7 mouse cellular contexts compared by ENCODE assay signal in the genomic region with DNA sequence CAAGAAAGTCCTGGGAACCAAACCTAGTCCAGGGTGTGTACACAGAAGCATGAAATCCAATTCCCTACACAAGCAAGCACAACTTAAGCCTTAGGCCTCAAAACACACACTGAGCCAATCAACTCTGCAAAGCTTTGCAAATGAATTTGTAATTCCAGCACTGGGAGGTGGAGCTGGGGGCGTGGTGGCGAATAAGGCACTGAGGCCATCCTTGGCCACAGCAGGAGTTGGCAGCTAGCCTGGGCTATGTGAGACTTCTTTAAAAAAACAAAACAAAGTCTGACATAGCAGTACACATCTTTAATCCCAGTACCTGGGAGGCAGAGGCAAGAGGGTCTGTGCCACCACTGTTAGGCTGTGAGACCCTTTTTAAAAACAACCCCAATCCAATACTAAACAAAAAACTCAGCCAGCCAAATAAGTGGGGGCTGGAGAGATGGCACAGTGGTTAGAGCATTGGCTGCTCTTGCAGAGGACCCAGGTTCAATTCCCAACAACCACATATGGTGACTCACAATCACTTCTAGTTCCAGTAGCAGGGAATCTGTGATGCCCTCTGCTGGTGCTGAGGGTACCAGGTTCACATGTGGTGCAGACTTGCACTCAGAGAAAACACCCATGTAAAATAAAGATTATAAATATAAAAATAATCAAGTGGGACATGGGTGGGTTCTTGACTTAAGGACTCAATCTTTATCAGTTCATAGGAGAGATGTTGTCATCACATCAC. TPM values are rescaled to one million over a fixed set of nuclear protein-coding genes. Genes with fewer than 3 reads are reported as not detected.
DNase-seq lines count a peak whose midpoint lies in the region; ATAC-seq and TF ChIP-seq lines count a peak whose summit lies in the region.

No protein-coding gene starts in this region.

- H3K36me3 ChIP-seq in intestine, postnatal 0 days (ENCODE audit: control insufficient read depth, insufficient read depth): peaks cover 27% of the 10 kb centered on the region
- H3K36me3 ChIP-seq in intestine, embryonic 15.5 days: 0 out of 2 replicates have a peak, but pooled peaks cover 5% of the 10 kb centered on the region
- peaks cover 15% of the 10 kb centered on the region for H3K36me3 ChIP-seq in heart, embryonic 10.5 days
- peaks cover 8% of the 10 kb centered on the region for H3K36me3 ChIP-seq in thymus, adult 2 months (ENCODE audit: control insufficient read depth, insufficient read depth, low read length)
- H3K36me3 ChIP-seq in forebrain, embryonic 15.5 days: no peaks in the 10 kb centered on the region

- ATAC-seq in intestine, postnatal 0 days: no peak
- no peak for ATAC-seq in intestine, embryonic 15.5 days
- ATAC-seq in forebrain, embryonic 15.5 days (replicated peaks): no peak

- TF ChIP-seq POLR2A in thymus, adult 2 months (IDR thresholded peaks at IDR 0.05; ENCODE audit: control insufficient read depth, extremely low read depth, insufficient read depth, low read length, poor library complexity): no peak

- DNase-seq in 3T3-L1 (ENCODE audit: low read depth, low spot score): peak; percentile 68
- peak; percentile 39 for DNase-seq in Muller cell, postnatal 12 days (ENCODE audit: inconsistent ontology term)
- DNase-seq in heart, embryonic 10.5 days (ENCODE audit: low spot score): no peak
- DNase-seq in thymus, adult 2 months: no peak

- H3K4me2 ChIP-seq in intestine, postnatal 0 days (replicated peaks; ENCODE audit: low read depth): no peak overlapping the region
- no peak overlapping the region for H3K4me2 ChIP-seq in intestine, embryonic 15.5 days (replicated peaks)
- H3K4me2 ChIP-seq in forebrain, embryonic 15.5 days (replicated peaks): no peak overlapping the region

- no peak overlapping the region for H3K27ac ChIP-seq in intestine, postnatal 0 days (ENCODE audit: low read depth, low read length)
- no peak overlapping the region for H3K27ac ChIP-seq in intestine, embryonic 15.5 days
- peak overlapping the region; percentile 67; the same call in 1 of the 2 replicates for H3K27ac ChIP-seq in heart, embryonic 10.5 days
- no peak overlapping the region for H3K27ac ChIP-seq in thymus, adult 2 months (ENCODE audit: control insufficient read depth, insufficient read depth, low read length)
- no peak overlapping the region for H3K27ac ChIP-seq in forebrain, embryonic 15.5 days (replicated peaks)

- no peak overlapping the region for H3K9ac ChIP-seq in intestine, postnatal 0 days (ENCODE audit: low read depth, low read length)
- H3K9ac ChIP-seq in intestine, embryonic 15.5 days: no peak overlapping the region
- no peak overlapping the region for H3K9ac ChIP-seq in forebrain, embryonic 15.5 days (replicated peaks)

- no peaks in the 10 kb centered on the region for H3K9me3 ChIP-seq in intestine, postnatal 0 days (ENCODE audit: control insufficient read depth)
- H3K9me3 ChIP-seq in intestine, embryonic 15.5 days: no peaks in the 10 kb centered on the region
- no peaks in the 10 kb centered on the region for H3K9me3 ChIP-seq in heart, embryonic 10.5 days
- no peaks in the 10 kb centered on the region for H3K9me3 ChIP-seq in forebrain, embryonic 15.5 days

- no peak overlapping the region for H3K4me3 ChIP-seq in intestine, postnatal 0 days (ENCODE audit: low read depth, low read length)
- no peak overlapping the region for H3K4me3 ChIP-seq in intestine, embryonic 15.5 days (replicated peaks)
- H3K4me3 ChIP-seq in heart, embryonic 10.5 days: no peak overlapping the region
- no peak overlapping the region for H3K4me3 ChIP-seq in thymus, adult 2 months (ENCODE audit: control insufficient read depth, insufficient read depth, low read length)
- no peak overlapping the region for H3K4me3 ChIP-seq in forebrain, embryonic 15.5 days

- 94% methylated on average over 2 of the region's 2 CpGs for WGBS in intestine, postnatal 0 days
- WGBS in intestine, embryonic 15.5 days: 90% methylated on average over 2 of the region's 2 CpGs
- WGBS in heart, embryonic 10.5 days: 92% methylated on average over 2 of the region's 2 CpGs
- WGBS in thymus, adult 2 months: 100% methylated on average over 2 of the region's 2 CpGs
- WGBS in forebrain, embryonic 15.5 days: 71% methylated on average over 2 of the region's 2 CpGs

- peak; percentile 47; the same call in 1 of the 2 replicates for TF ChIP-seq CTCF in intestine, postnatal 0 days (IDR thresholded peaks at IDR 0.05; ENCODE audit: low read depth)
- TF ChIP-seq CTCF in thymus, adult 2 months (IDR thresholded peaks at IDR 0.05; ENCODE audit: borderline replicate concordance, control insufficient read depth, extremely low read depth, insufficient read depth, low read length, poor library complexity): no peak

- no peaks in the 10 kb centered on the region for H3K27me3 ChIP-seq in intestine, postnatal 0 days (replicated peaks; ENCODE audit: control insufficient read depth, insufficient read depth, low read length)
- no peaks in the 10 kb centered on the region for H3K27me3 ChIP-seq in intestine, embryonic 15.5 days (replicated peaks)
- H3K27me3 ChIP-seq in heart, embryonic 10.5 days (ENCODE audit: insufficient read depth, poor library complexity, severe bottlenecking): no peaks in the 10 kb centered on the region
- H3K27me3 ChIP-seq in thymus, adult 2 months (ENCODE audit: control insufficient read depth, insufficient read depth, low read length): no peaks in the 10 kb centered on the region
- H3K27me3 ChIP-seq in forebrain, embryonic 15.5 days: no peaks in the 10 kb centered on the region

- H3K4me1 ChIP-seq in intestine, postnatal 0 days (replicated peaks; ENCODE audit: control insufficient read depth, insufficient read depth, low read length): no peaks in the 10 kb centered on the region
- no peaks in the 10 kb centered on the region for H3K4me1 ChIP-seq in intestine, embryonic 15.5 days (replicated peaks)
- H3K4me1 ChIP-seq in heart, embryonic 10.5 days: peaks cover 50% of the 10 kb centered on the region
- peaks cover 7% of the 10 kb centered on the region for H3K4me1 ChIP-seq in thymus, adult 2 months (replicated peaks; ENCODE audit: control insufficient read depth, insufficient read depth, low read length)
- peaks cover 3% of the 10 kb centered on the region; the same call in 1 of the 2 replicates for H3K4me1 ChIP-seq in forebrain, embryonic 15.5 days

RNA-seq across cellular contexts. Expression of a gene that starts 12.3 kb away (rescaled TPM):
- polyA plus RNA-seq in intestine, postnatal 0 days (2015; fragmentation: Nextera tagmentation; extraction: Ambion mirVana): 31.4 and 32.9 TPM in 2 replicates
- polyA plus RNA-seq in intestine, embryonic 15.5 days (2015; fragmentation: Nextera tagmentation; extraction: Ambion mirVana): 20.3 and 21.8 TPM in 2 replicates
- 18.7 and 23.1 TPM in 2 replicates for polyA plus RNA-seq in heart, embryonic 10.5 days (2016; fragmentation: Nextera tagmentation; extraction: Ambion mirVana)
- 22.0 TPM in 2 replicates for polyA plus RNA-seq in thymus, adult 2 months (2012; rRNA removed)
- 29.9 and 30.9 TPM in 2 replicates for polyA plus RNA-seq in forebrain, embryonic 15.5 days (2015; fragmentation: Nextera tagmentation; extraction: Ambion mirVana)

RNA-seq across cellular contexts. Expression of a gene that starts 56.9 kb away (rescaled TPM):
- 3.8 and 4.3 TPM in 2 replicates for polyA plus RNA-seq in intestine, postnatal 0 days (2015; fragmentation: Nextera tagmentation; extraction: Ambion mirVana)
- 2.5 and 2.9 TPM in 2 replicates for polyA plus RNA-seq in intestine, embryonic 15.5 days (2015; fragmentation: Nextera tagmentation; extraction: Ambion mirVana)
- 1.2 and 1.7 TPM in 2 replicates for polyA plus RNA-seq in heart, embryonic 10.5 days (2016; fragmentation: Nextera tagmentation; extraction: Ambion mirVana)
- 10.3 and 11.4 TPM in 2 replicates for polyA plus RNA-seq in thymus, adult 2 months (2012; rRNA removed)
- polyA plus RNA-seq in forebrain, embryonic 15.5 days (2015; fragmentation: Nextera tagmentation; extraction: Ambion mirVana): 1.9 and 2.6 TPM in 2 replicates

Comparison
In these comparisons a context has a peak if more than half of its experiments do, and no peak if none do; other contexts are left out.
1. DNase-seq: peak in 3T3-L1 (single experiment) and Muller cell, postnatal 12 days (single experiment); none in heart, embryonic 10.5 days (single experiment) and thymus, adult 2 months (single experiment).